In the genomic region with DNA sequence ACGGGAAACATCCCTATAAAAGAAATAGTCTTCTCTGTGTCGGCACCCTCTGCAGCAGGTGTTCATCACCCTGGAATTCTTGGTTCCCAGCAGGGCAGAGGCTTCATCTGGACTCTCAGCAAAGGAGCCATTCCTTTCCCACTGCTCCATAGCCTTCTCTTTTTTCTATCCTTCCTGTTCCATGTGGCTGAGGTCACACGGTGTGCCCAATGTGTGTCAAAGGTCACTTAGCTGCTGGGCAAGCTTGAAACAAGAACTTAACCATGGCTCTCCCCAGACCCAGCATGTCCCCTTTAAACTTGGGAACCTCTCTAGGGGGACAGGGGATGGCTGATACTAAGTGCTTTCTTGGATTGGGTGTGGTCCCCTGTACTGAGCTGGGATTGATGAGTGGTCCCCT, we compare ENCODE assay signal across 25 mouse cellular contexts.
A peak's percentile ranks its signal among the peaks of the same experiment; 100 is the strongest.
DNase-seq lines count a peak whose midpoint lies in the region; ATAC-seq and TF ChIP-seq lines count a peak whose summit lies in the region.
"Had no signal": no experiment of that assay in that cellular context is flagged by ENCODE, and none has a peak within 500 bp of the region (broad histone marks: within the 10 kb centered on the region; RNA-seq: fewer than 3 reads in every experiment).

No protein-coding gene starts in this region.

- no peak overlapping the region for H3K4me3 ChIP-seq in intestine, embryonic 16.5 days (ENCODE audit: low read length)
- no peak overlapping the region for H3K4me3 ChIP-seq in intestine, postnatal 0 days (ENCODE audit: low read depth, low read length)
- H3K4me3 ChIP-seq in kidney, embryonic 16.5 days (ENCODE audit: low read length), result no peak overlapping the region
- H3K4me3 ChIP-seq in neural tube, embryonic 13.5 days, result no peak overlapping the region
- no peak overlapping the region for H3K4me3 ChIP-seq in macrophage (ENCODE audit: inconsistent target)
- no peak overlapping the region for H3K4me3 ChIP-seq in heart, embryonic 11.5 days (ENCODE audit: low read depth, low read length)
- H3K4me3 ChIP-seq: embryonic facial prominence, embryonic 15.5 days; erythroblast, embryonic 14.5 days; forebrain, embryonic 10.5 days; gastrocnemius, adult 2 months; hindbrain, embryonic 10.5 days had no signal

- H3K27ac ChIP-seq in intestine, embryonic 16.5 days (ENCODE audit: low read length), result no peak overlapping the region
- no peak overlapping the region for H3K27ac ChIP-seq in intestine, postnatal 0 days (ENCODE audit: low read depth, low read length)
- H3K27ac ChIP-seq in kidney, embryonic 16.5 days (ENCODE audit: low read length), result no peak overlapping the region
- no peak overlapping the region for H3K27ac ChIP-seq in neural tube, embryonic 13.5 days (replicated peaks)
- peak overlapping the region; percentile 71 for H3K27ac ChIP-seq in macrophage
- no peak overlapping the region for H3K27ac ChIP-seq in heart, embryonic 11.5 days (ENCODE audit: low read depth, low read length)
- H3K27ac ChIP-seq: embryonic facial prominence, embryonic 15.5 days; forebrain, embryonic 10.5 days; gastrocnemius, adult 2 months; hindbrain, embryonic 10.5 days; hindbrain, embryonic 14.5 days had no signal

- WGBS in intestine, embryonic 16.5 days, result 71% methylated on average over 3 of the region's 3 CpGs
- WGBS in intestine, postnatal 0 days, result 72% methylated on average over 3 of the region's 3 CpGs
- WGBS in kidney, embryonic 16.5 days, result 54% methylated on average over 3 of the region's 3 CpGs
- WGBS in neural tube, embryonic 13.5 days, result 74% methylated on average over 3 of the region's 3 CpGs
- WGBS in macrophage (ENCODE audit: missing documents), result 81% methylated on average over 3 of the region's 3 CpGs
- 76% methylated on average over 3 of the region's 3 CpGs for WGBS in heart, embryonic 11.5 days (ENCODE audit: insufficient replicate concordance)

- no peak overlapping the region for H3K4me2 ChIP-seq in intestine, embryonic 16.5 days (ENCODE audit: low read depth, low read length)
- no peak overlapping the region for H3K4me2 ChIP-seq in intestine, postnatal 0 days (replicated peaks; ENCODE audit: low read depth)
- H3K4me2 ChIP-seq in kidney, embryonic 16.5 days (replicated peaks; ENCODE audit: low read depth, low read length), result no peak overlapping the region
- no peak overlapping the region for H3K4me2 ChIP-seq in neural tube, embryonic 13.5 days
- no peak overlapping the region for H3K4me2 ChIP-seq in heart, embryonic 11.5 days
- H3K4me2 ChIP-seq: embryonic facial prominence, embryonic 15.5 days; hindbrain, embryonic 14.5 days had no signal

- TF ChIP-seq CTCF in intestine, postnatal 0 days (IDR thresholded peaks at IDR 0.05; ENCODE audit: low read depth), result no peak

- peak; percentile 16; the same call in 1 of the 2 replicates for ATAC-seq in intestine, embryonic 16.5 days
- ATAC-seq in intestine, postnatal 0 days, result no peak
- 0 out of 2 replicates have a peak, but pooled peaks have one; percentile 10 for ATAC-seq in kidney, embryonic 16.5 days (ENCODE audit: low FRiP score, low TSS enrichment)
- peak; percentile 53; the same call in 1 of the 2 replicates for ATAC-seq in neural tube, embryonic 13.5 days (ENCODE audit: low read depth)
- ATAC-seq in heart, embryonic 11.5 days (replicated peaks; ENCODE audit: insufficient number of reproducible peaks, low FRiP score, low TSS enrichment), result no peak
- ATAC-seq: activated CD4-positive, CD25-positive, alpha-beta regulatory T cell, adult 4 months; forebrain, embryonic 14.5 days; Patski had no signal

- no peaks in the 10 kb centered on the region for H3K36me3 ChIP-seq in intestine, embryonic 16.5 days (ENCODE audit: control insufficient read depth, insufficient read depth, low read length)
- H3K36me3 ChIP-seq in intestine, postnatal 0 days (ENCODE audit: control insufficient read depth, insufficient read depth), result no peaks in the 10 kb centered on the region
- no peaks in the 10 kb centered on the region for H3K36me3 ChIP-seq in kidney, embryonic 16.5 days (ENCODE audit: insufficient read depth, low read length)
- H3K36me3 ChIP-seq in neural tube, embryonic 13.5 days, result no peaks in the 10 kb centered on the region
- no peaks in the 10 kb centered on the region for H3K36me3 ChIP-seq in macrophage (ENCODE audit: inconsistent target)
- no peaks in the 10 kb centered on the region for H3K36me3 ChIP-seq in heart, embryonic 11.5 days (ENCODE audit: control insufficient read depth, insufficient read depth, low read length)
- H3K36me3 ChIP-seq: embryonic facial prominence, embryonic 15.5 days; forebrain, embryonic 10.5 days; hindbrain, embryonic 10.5 days had no signal

- H3K9me3 ChIP-seq in intestine, embryonic 16.5 days (ENCODE audit: control insufficient read depth, low read length), result no peaks in the 10 kb centered on the region
- H3K9me3 ChIP-seq in intestine, postnatal 0 days (ENCODE audit: control insufficient read depth), result no peaks in the 10 kb centered on the region
- no peaks in the 10 kb centered on the region for H3K9me3 ChIP-seq in kidney, embryonic 16.5 days (ENCODE audit: low read length)
- H3K9me3 ChIP-seq in neural tube, embryonic 13.5 days, result no peaks in the 10 kb centered on the region
- H3K9me3 ChIP-seq in heart, embryonic 11.5 days (replicated peaks; ENCODE audit: control insufficient read depth, low read length), result no peaks in the 10 kb centered on the region
- H3K9me3 ChIP-seq: embryonic facial prominence, embryonic 15.5 days; forebrain, embryonic 10.5 days; hindbrain, embryonic 10.5 days had no signal

- no peaks in the 10 kb centered on the region for H3K27me3 ChIP-seq in intestine, embryonic 16.5 days (replicated peaks; ENCODE audit: control insufficient read depth, insufficient read depth, low read length)
- no peaks in the 10 kb centered on the region for H3K27me3 ChIP-seq in intestine, postnatal 0 days (replicated peaks; ENCODE audit: control insufficient read depth, insufficient read depth, low read length)
- no peaks in the 10 kb centered on the region for H3K27me3 ChIP-seq in kidney, embryonic 16.5 days (ENCODE audit: insufficient read depth, low read length)
- no peaks in the 10 kb centered on the region for H3K27me3 ChIP-seq in neural tube, embryonic 13.5 days
- H3K27me3 ChIP-seq in heart, embryonic 11.5 days (ENCODE audit: control insufficient read depth, insufficient read depth, low read length), result peaks cover 3% of the 10 kb centered on the region; the same call in 1 of the 2 replicates
- H3K27me3 ChIP-seq: CH12.LX; embryonic facial prominence, embryonic 15.5 days; Patski had no signal

- no peak for DNase-seq in kidney, postnatal 10 days
- no peak for DNase-seq in neural tube, embryonic 10.5 days (ENCODE audit: extremely low spot score, low spot score)
- DNase-seq: adrenal gland, adult 2 months; adrenal gland, postnatal 36 days; cerebellum, adult 18-20 months; cerebellum, adult 9-11 months; cerebellum, postnatal 36 days; gastrocnemius, adult 2 months; gastrocnemius, postnatal 36 days; heart, adult 11 months had no signal

- peaks cover 94% of the 10 kb centered on the region for H3K79me2 ChIP-seq in macrophage (ENCODE audit: inconsistent target)

- peaks cover 3% of the 10 kb centered on the region; the same call in 1 of the 2 replicates for H3K4me1 ChIP-seq in intestine, embryonic 16.5 days (ENCODE audit: control insufficient read depth, insufficient read depth, low read length)
- no peaks in the 10 kb centered on the region for H3K4me1 ChIP-seq in intestine, postnatal 0 days (replicated peaks; ENCODE audit: control insufficient read depth, insufficient read depth, low read length)
- peaks cover 12% of the 10 kb centered on the region for H3K4me1 ChIP-seq in kidney, embryonic 16.5 days (ENCODE audit: insufficient read depth, low read length)
- peaks cover 7% of the 10 kb centered on the region for H3K4me1 ChIP-seq in neural tube, embryonic 13.5 days (replicated peaks)
- H3K4me1 ChIP-seq in heart, embryonic 11.5 days (ENCODE audit: control insufficient read depth, insufficient read depth, low read length), result peaks cover 5% of the 10 kb centered on the region

- no peak overlapping the region for H3K9ac ChIP-seq in intestine, embryonic 16.5 days (ENCODE audit: low read depth, low read length)
- no peak overlapping the region for H3K9ac ChIP-seq in intestine, postnatal 0 days (ENCODE audit: low read depth, low read length)
- no peak overlapping the region for H3K9ac ChIP-seq in kidney, embryonic 16.5 days (replicated peaks; ENCODE audit: low read length)
- H3K9ac ChIP-seq in neural tube, embryonic 13.5 days, result no peak overlapping the region
- H3K9ac ChIP-seq in heart, embryonic 11.5 days (ENCODE audit: low read depth, low read length), result no peak overlapping the region
- H3K9ac ChIP-seq: embryonic facial prominence, embryonic 15.5 days; hindbrain, embryonic 14.5 days had no signal

Comparison
In these comparisons a context has a peak if more than half of its experiments do, and no peak if none do; other contexts are left out.
1. ATAC-seq: peak in intestine, embryonic 16.5 days (single experiment), kidney, embryonic 16.5 days (single experiment) and neural tube, embryonic 13.5 days (single experiment); none in intestine, postnatal 0 days (single experiment) and heart, embryonic 11.5 days (single experiment).